ENCODE assay signal across 23 mouse cellular contexts in genomic region chr9:70382091-70382490, GRCm38 (mm10). TPM values are rescaled to one million over a fixed set of nuclear protein-coding genes. Genes with fewer than 3 reads are reported as not detected.
DNase-seq lines count a peak whose midpoint lies in the region; ATAC-seq lines count a peak whose summit lies in the region.
"Had no signal": no experiment of that assay in that cellular context is flagged by ENCODE, and none has a peak within 500 bp of the region (broad histone marks: within the 10 kb centered on the region; RNA-seq: fewer than 3 reads in every experiment).

No protein-coding gene starts in this region.

- peaks cover 24% of the 10 kb centered on the region for H3K4me1 ChIP-seq in liver, embryonic 15.5 days (replicated peaks)
- H3K4me1 ChIP-seq in liver, embryonic 11.5 days (replicated peaks; ENCODE audit: control insufficient read depth, insufficient read depth, low read length) = peaks cover 11% of the 10 kb centered on the region
- H3K4me1 ChIP-seq: forebrain, embryonic 10.5 days; heart, embryonic 12.5 days; midbrain, embryonic 13.5 days; neural tube, embryonic 15.5 days had no signal

- ATAC-seq in liver, embryonic 15.5 days (ENCODE audit: insufficient read depth) = no peak
- no peak for ATAC-seq in liver, embryonic 11.5 days (replicated peaks; ENCODE audit: low FRiP score)
- peak; percentile 44 to 48; a peak in 1 of 4 replicates for ATAC-seq in hematopoietic stem cell, adult 5-6 weeks (replicated peaks in 1 of 2; ENCODE audit: insufficient read depth in 1 of 2, low FRiP score in 2 of 2, low TSS enrichment in 1 of 2, low read depth in 1 of 2, poor library complexity in 2 of 2, severe bottlenecking in 2 of 2)
- ATAC-seq: midbrain, embryonic 13.5 days had no signal

- H3K4me2 ChIP-seq in liver, embryonic 15.5 days = peak overlapping the region; percentile 13; the same call in 1 of the 2 replicates
- no peak overlapping the region for H3K4me2 ChIP-seq in liver, embryonic 11.5 days
- H3K4me2 ChIP-seq: heart, embryonic 12.5 days; lung, embryonic 14.5 days; midbrain, embryonic 13.5 days; neural tube, embryonic 15.5 days had no signal

- no peak overlapping the region for H3K9ac ChIP-seq in liver, embryonic 15.5 days
- H3K9ac ChIP-seq in liver, embryonic 11.5 days (ENCODE audit: low read depth, low read length) = no peak overlapping the region
- H3K9ac ChIP-seq: heart, embryonic 12.5 days; lung, embryonic 14.5 days; midbrain, embryonic 13.5 days; neural tube, embryonic 15.5 days had no signal

- WGBS in liver, embryonic 15.5 days (ENCODE audit: insufficient replicate concordance) = 32% methylated on average over 12 of the region's 12 CpGs
- WGBS in liver, embryonic 11.5 days = 51% methylated on average over 12 of the region's 12 CpGs

- H3K9me3 ChIP-seq in liver, embryonic 15.5 days (replicated peaks) = no peaks in the 10 kb centered on the region
- H3K9me3 ChIP-seq in liver, embryonic 11.5 days (ENCODE audit: control insufficient read depth, low read length) = no peaks in the 10 kb centered on the region
- H3K9me3 ChIP-seq: forebrain, embryonic 10.5 days; heart, embryonic 12.5 days; midbrain, embryonic 13.5 days; neural tube, embryonic 15.5 days had no signal

- H3K4me3 ChIP-seq in liver, embryonic 15.5 days (replicated peaks) = no peak overlapping the region
- H3K4me3 ChIP-seq in liver, embryonic 11.5 days (ENCODE audit: low read depth, low read length) = no peak overlapping the region
- H3K4me3 ChIP-seq: forebrain, embryonic 10.5 days; heart, embryonic 12.5 days; midbrain, embryonic 13.5 days; myocyte; neural tube, embryonic 15.5 days had no signal

- DNase-seq in cerebellum, adult 9-11 months = peak; percentile 17
- DNase-seq in cerebellum, postnatal 25 days = no peak
- no peak for DNase-seq in liver, embryonic 11.5 days (ENCODE audit: low spot score)
- DNase-seq in left cerebral cortex, adult 9 months (ENCODE audit: low spot score in 2 of 2) = no peak
- no peak for DNase-seq in left cerebral cortex, adult 8-10 months (ENCODE audit: low spot score in 2 of 2)
- DNase-seq: adrenal gland, adult 2 months; cerebellum, postnatal 14 days; heart, postnatal 4 days; kidney, adult 11 months; layer of hippocampus, postnatal 36 days; lung, embryonic 14.5 days; lung, postnatal 4 days; spleen, adult 18-20 months; thymus, postnatal 25 days had no signal

- peaks cover 4% of the 10 kb centered on the region; the same call in 1 of the 2 replicates for H3K36me3 ChIP-seq in liver, embryonic 15.5 days (replicated peaks)
- H3K36me3 ChIP-seq in liver, embryonic 11.5 days (ENCODE audit: control insufficient read depth, insufficient read depth, low read length) = 0 out of 2 replicates have a peak, but pooled peaks cover 2% of the 10 kb centered on the region
- H3K36me3 ChIP-seq: midbrain, embryonic 13.5 days; neural tube, embryonic 15.5 days had no signal

- H3K27me3 ChIP-seq in liver, embryonic 15.5 days = no peaks in the 10 kb centered on the region
- no peaks in the 10 kb centered on the region for H3K27me3 ChIP-seq in liver, embryonic 11.5 days (replicated peaks; ENCODE audit: control insufficient read depth, insufficient read depth, low read length)
- H3K27me3 ChIP-seq: CH12.LX; heart, embryonic 12.5 days; midbrain, embryonic 13.5 days; neural tube, embryonic 15.5 days had no signal

- no peak overlapping the region for H3K27ac ChIP-seq in liver, embryonic 15.5 days (replicated peaks)
- no peak overlapping the region for H3K27ac ChIP-seq in liver, embryonic 11.5 days (ENCODE audit: low read depth, low read length)
- H3K27ac ChIP-seq: forebrain, embryonic 10.5 days; kidney, postnatal 0 days; midbrain, embryonic 13.5 days; neural tube, embryonic 15.5 days had no signal

RNA-seq across cellular contexts. Expression of gene Ccnb2, which starts 39.3 kb away (rescaled TPM):
- polyA plus RNA-seq in liver, embryonic 15.5 days (2015; fragmentation: Nextera tagmentation; extraction: Ambion mirVana) = 207 and 219 TPM in 2 replicates
- polyA plus RNA-seq in liver, embryonic 11.5 days (2014; fragmentation: Nextera tagmentation; extraction: Ambion mirVana) = 230 and 249 TPM in 2 replicates
- 61.5 and 68.2 TPM in 2 replicates for total RNA-seq in hematopoietic stem cell, adult 5-6 weeks (2017)
- under 1 TPM; 0.33 to 0.94 (median 0.81) TPM for total RNA-seq in left cerebral cortex, adult 8-10 months (2022)

Comparison
In these comparisons a context has a peak if more than half of its experiments do, and no peak if none do; other contexts are left out.
1. ATAC-seq: peak in hematopoietic stem cell, adult 5-6 weeks (2 of 2); none in liver, embryonic 15.5 days (single experiment) and liver, embryonic 11.5 days (single experiment).
2. RNA of gene Ccnb2, which starts 39.3 kb away (total RNA-seq): 61.5 to 68.2 TPM in hematopoietic stem cell, adult 5-6 weeks; 0.33 to 0.94 TPM in left cerebral cortex, adult 8-10 months; every median in the first group is over 10 times any median in the second.